Mouse (Mus musculus) heart, embryonic 14.5 days (tissue): ENCODE results near the gene Clk2. TPM values are rescaled to one million over a fixed set of nuclear protein-coding genes. Genes with fewer than 3 reads are reported as not detected.
"Not testable (repeated sequence)": the region's sequence is repeated elsewhere in the genome, so short reads cannot be mapped to it uniquely, and the experiment has no call there.

Experiments
- ATAC-seq: fragments of 200-750 bp; cut with Nextera tagmentation; 2 replicates; pipeline ENCODE4 v1.8.0; 2017; ENCODE audit warnings: low read depth, moderate TSS enrichment; ENCODE audit not compliant: insufficient number of reproducible peaks, insufficient read depth, low FRiP score
- H3K27ac ChIP-seq, 2 experiments: fragments of 200-500 bp in 1 of 2; fragments of 300-500 bp in 1 of 2; sonication (generic) in 1 of 2; replicated peaks in 1 of 2; 2 replicates each; pipeline ENCODE4 v1.5.1; 2012 to 2014; ENCODE audit warnings: low read depth in 2 of 2, low read length in 2 of 2, control low read depth in 1 of 2, mild to moderate bottlenecking in 1 of 2, mixed read lengths in 1 of 2; ENCODE audit not compliant: control insufficient read depth in 1 of 2, insufficient read depth in 1 of 2
- H3K27me3 ChIP-seq: fragments of 300-500 bp; sonication (generic); 2 replicates; pipeline ENCODE4 v1.6.1; 2014; ENCODE audit warnings: mild to moderate bottlenecking, low read length, control low read depth; ENCODE audit not compliant: control insufficient read depth, insufficient read depth
- H3K36me3 ChIP-seq: fragments of 300-500 bp; sonication (generic); 2 replicates; pipeline ENCODE4 v1.6.1; 2014; ENCODE audit warnings: mild to moderate bottlenecking, control low read depth, low read length, mixed read lengths; ENCODE audit not compliant: control insufficient read depth, insufficient read depth
- H3K4me1 ChIP-seq, 2 experiments: fragments of 200-500 bp in 1 of 2; fragments of 300-500 bp in 1 of 2; sonication (generic) in 1 of 2; 2 replicates each; pipeline ENCODE4 v1.6.1; 2012 to 2014; ENCODE audit warnings: low read length in 2 of 2, control low read depth in 1 of 2, mixed read lengths in 1 of 2; ENCODE audit not compliant: control insufficient read depth in 2 of 2, insufficient read depth in 2 of 2
- H3K4me2 ChIP-seq: fragments of 300-500 bp; sonication (generic); 2 replicates; pipeline ENCODE4 v1.6.1; 2014; ENCODE audit warnings: mild to moderate bottlenecking, low read length
- H3K4me3 ChIP-seq, 2 experiments: fragments of 200-500 bp in 1 of 2; fragments of 300-500 bp in 1 of 2; sonication (generic) in 1 of 2; 2 replicates each; pipeline ENCODE4 v1.5.1; 2012 to 2014; ENCODE audit warnings: low read length in 2 of 2, mild to moderate bottlenecking in 2 of 2, control low read depth in 1 of 2, low read depth in 1 of 2, moderate library complexity in 1 of 2; ENCODE audit not compliant: control insufficient read depth in 1 of 2, insufficient read depth in 1 of 2
- H3K9ac ChIP-seq: fragments of 300-500 bp; sonication (generic); 2 replicates; pipeline ENCODE4 v1.6.1; 2014; ENCODE audit warnings: mild to moderate bottlenecking, low read length
- H3K9me3 ChIP-seq: fragments of 300-500 bp; sonication (generic); 2 replicates; pipeline ENCODE4 v1.6.1; 2016; ENCODE audit warnings: low read length, control low read depth; ENCODE audit not compliant: control insufficient read depth
- WGBS: fragments of 180-500 bp; shearing (Covaris S2); extraction: QIAGEN DNeasy Blood & Tissue Kit; methylation state at CpG from one replicate; pipeline ENCODE4 v1.1.7; 2014; 5-methylcytosine and 5-hydroxymethylcytosine counted together
- polyA plus RNA-seq: library from polyadenylated mRNA; unstranded; fragments of >200 nt; fragmentation: Nextera tagmentation; extraction: Ambion mirVana; gene quantifications from 2 replicates; pipeline ENCODE4 v1.2.1, GENCODE M21; 2014

Clk2 gene
- polyA plus RNA-seq, 1 experiment from 2014 or later = 12.4 TPM

DNA sequence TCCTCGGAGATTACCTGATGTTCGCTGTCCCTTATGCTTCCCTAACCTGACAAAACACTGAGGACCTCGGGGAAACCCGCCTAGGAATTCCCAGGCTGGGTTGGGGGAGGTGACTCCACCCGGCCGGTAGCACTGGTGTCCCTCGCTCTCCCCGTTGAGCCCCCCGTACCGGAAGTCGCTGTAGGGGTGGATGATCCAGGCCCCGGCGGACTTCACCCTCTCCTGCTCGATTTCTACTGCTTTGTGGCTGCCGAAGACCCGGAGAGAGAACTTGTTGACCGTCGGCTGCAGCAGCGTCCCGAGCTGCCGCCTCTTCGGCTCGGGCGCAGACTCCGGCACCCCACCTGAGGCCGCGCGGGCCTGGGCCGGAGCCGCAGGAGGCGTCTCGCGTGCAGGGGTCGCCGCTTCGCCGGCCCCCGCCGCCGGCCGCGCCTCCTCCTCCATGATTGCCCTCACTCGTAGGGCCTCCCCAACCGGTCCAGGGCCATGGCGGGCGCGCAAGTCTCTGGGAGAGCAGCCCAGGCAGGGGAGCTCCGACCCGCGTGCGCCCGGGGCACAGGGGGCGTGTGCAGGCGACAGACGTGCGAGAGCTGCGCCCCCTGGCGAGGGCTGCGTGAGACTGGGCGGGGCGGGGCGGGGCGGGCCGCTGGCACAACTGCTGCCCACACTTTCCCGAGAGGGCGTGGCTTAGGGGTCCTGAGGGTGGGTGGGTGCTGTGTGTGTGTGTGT is 4.8 kb upstream of the Clk2 start, which contains the start of gene Hcn3:
Gene Hcn3, minus strand, starts transcription at position 581 of the 729 bp plus-strand sequence.
- Histone ChIP-seq H3K27me3 (peaks cover 16% of the 10 kb centered on the region), H3K9me3 (no peaks in the 10 kb centered on the region), H3K36me3 (no peaks in the 10 kb centered on the region), H3K4me1 (peaks cover 2 to 12% of the 10 kb centered on the region in 2 experiments), H3K4me2 (peak within 1 kb of the TSS; percentile 90), H3K9ac (peak within 1 kb of the TSS; percentile 53; the same call in 1 of the 2 replicates), H3K4me3 (peak within 1 kb of the TSS; percentile 52), H3K27ac (no peak within 1 kb of the TSS)
- under 1% methylated on average over 60 of the region's 66 CpGs for WGBS
- peak; percentile 57 for ATAC-seq

DNA sequence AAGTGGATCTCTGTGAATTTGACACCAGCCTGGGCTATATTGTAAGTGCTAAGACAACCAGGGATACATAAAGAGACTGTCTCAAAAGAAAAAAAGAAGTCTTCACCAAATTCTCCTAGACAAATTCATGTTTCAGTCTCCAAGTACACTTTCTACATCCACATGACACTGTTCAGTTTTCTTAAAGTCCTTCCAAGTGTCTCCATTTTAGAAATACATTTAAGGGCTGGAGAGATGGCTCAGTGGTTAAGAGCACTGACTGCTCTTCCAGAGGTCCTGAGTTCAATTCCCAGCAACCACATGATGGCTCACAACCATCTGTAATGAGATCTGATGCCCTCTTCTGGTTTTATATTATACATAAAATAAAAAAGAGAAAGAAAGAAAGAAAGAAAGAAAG is 3.4 kb upstream of the Clk2 start:
- not testable (repeated sequence) for ATAC-seq, H3K4me2 ChIP-seq, H3K36me3 ChIP-seq, H3K9ac ChIP-seq, H3K4me3 ChIP-seq, H3K27ac ChIP-seq, H3K9me3 ChIP-seq
- H3K4me1 ChIP-seq = peaks cover 4 to 22% of the 10 kb centered on the region in 2 experiments
- H3K27me3 ChIP-seq = peaks cover 16% of the 10 kb centered on the region

DNA sequence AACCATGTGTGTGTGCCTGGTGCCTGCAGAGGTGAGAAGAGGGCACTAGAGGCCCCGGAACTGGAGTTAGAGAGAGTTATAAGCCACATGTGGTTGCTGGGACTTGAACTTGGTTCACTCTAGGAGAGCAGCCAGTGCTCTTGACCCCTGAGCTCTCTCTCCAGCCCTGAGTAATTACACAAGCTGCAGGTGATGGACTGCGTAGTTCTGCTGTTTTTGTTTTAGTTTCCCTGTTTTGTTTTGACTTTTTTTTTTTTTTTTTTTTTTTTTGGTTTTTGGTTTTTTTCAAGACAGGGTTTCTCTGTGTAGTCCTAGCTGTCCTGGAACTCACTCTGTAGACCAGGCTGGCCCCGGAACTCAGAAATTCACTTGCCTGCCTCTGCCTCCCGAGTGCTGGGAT is 2.8 kb upstream of the Clk2 start:
- 78% methylated on average over 4 of the region's 4 CpGs for WGBS
- H3K9me3 ChIP-seq = no peaks in the 10 kb centered on the region
- no peak overlapping the region for H3K4me3 ChIP-seq
- H3K27me3 ChIP-seq = peaks cover 16% of the 10 kb centered on the region
- ATAC-seq = no peak
- no peak overlapping the region for H3K4me2 ChIP-seq
- H3K9ac ChIP-seq = no peak overlapping the region
- H3K4me1 ChIP-seq = peaks cover 4 to 22% of the 10 kb centered on the region in 2 experiments
- peaks cover 4% of the 10 kb centered on the region; the same call in 1 of the 2 replicates for H3K36me3 ChIP-seq
- H3K27ac ChIP-seq = no peak overlapping the region

DNA sequence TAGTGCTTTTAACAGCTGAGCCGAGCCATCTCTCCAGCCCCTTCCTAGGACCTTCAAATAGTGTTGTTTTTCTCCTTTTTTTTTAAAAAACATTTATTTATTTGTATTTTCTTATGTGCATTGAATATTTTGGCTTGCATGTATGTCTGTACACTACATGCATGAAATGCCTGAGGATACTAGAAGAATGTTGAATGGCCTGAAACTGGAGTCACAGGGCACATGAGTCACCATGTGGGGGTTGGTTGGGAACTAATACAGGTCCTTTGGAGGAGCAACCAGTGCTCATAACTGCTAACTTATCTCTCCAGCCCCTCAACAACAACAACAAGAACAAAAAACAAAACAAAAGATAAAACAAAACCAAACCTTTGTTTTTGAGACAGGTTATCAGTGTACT is 1.5 kb upstream of the Clk2 start:
- WGBS = 64% methylated on average over 1 of the region's 1 CpGs
- Histone ChIP-seq H3K36me3 (peaks cover 17% of the 10 kb centered on the region), H3K4me1 (peaks cover 4 to 22% of the 10 kb centered on the region in 2 experiments), H3K9ac (no peak overlapping the region), H3K4me2 (no peak overlapping the region), H3K4me3 (no peak overlapping the region), H3K9me3 (no peaks in the 10 kb centered on the region), H3K27me3 (peaks cover 13% of the 10 kb centered on the region), H3K27ac (no peak overlapping the region)
- ATAC-seq = no peak

DNA sequence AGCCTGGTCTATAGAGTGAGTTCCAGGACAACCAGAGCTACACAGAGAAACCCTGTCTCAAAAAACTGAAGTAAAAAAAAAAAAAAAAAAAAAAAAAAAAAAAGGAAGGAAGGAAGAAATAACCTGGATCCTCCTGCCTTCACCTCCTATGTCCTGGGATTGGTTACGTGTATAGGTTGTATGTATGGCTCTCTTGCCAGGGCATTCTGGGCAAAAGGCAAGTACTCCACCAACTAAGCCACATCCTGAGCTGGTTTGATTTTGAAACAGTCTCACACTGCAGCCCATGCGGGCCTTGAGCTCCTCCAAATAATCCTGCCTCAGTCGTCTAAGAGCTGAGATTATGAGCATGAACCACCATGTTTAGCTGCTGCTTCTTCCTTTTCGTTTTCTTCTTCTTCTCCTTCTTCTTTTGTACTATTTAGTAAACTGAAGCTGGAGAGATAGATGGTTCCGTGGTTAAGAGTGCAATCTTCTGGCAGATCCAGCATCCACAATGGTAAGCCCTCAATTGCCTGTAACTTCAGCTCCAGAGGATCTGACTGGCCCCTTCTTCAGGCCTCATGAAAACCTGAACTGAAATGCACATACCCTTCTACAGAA is 851 bp upstream of the Clk2 start:
- H3K36me3 ChIP-seq = peaks cover 23% of the 10 kb centered on the region
- peak overlapping the region in 1 of 2 experiments; percentile 92; a peak in 1 of 4 replicates for H3K27ac ChIP-seq
- peak overlapping the region; percentile 83 for H3K4me2 ChIP-seq
- H3K4me3 ChIP-seq = peak overlapping the region in 1 of 2 experiments; percentile 61; a peak in 1 of 4 replicates
- H3K9ac ChIP-seq = peak overlapping the region; percentile 88
- H3K9me3 ChIP-seq = no peaks in the 10 kb centered on the region
- peaks cover 4 to 22% of the 10 kb centered on the region in 2 experiments for H3K4me1 ChIP-seq
- no peak for ATAC-seq
- 70% methylated on average over 5 of the region's 5 CpGs for WGBS
- H3K27me3 ChIP-seq = peaks cover 7% of the 10 kb centered on the region

DNA sequence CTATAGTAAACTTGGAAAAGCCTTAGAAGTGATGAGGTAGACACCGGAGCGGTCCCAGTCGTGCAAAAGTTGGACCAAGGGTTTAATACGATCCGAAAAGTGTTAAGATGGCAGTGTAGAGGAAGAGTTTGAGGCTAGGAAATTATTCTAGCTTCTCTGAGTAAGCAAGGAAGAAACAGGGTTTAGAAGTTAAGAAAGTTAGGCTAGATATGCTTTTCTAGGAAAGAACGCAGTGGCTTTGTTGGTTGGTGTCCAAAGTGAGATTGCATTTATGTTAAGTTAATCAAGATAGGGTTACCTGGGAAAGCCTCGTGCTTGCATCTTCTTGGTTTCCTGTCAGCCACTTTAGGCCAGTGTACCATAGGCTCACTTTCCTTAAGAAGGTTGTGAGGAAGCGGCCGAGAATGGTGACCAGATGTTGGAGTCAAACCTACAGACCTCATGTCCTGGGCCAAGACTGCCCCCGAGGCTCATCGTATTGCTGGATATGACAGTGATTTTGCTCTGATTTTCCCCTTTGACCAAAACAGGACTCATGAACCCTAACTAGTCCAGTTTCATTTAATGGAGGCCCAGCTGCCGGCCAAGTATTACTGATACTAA is 774 bp downstream of the Clk2 start:
- Histone ChIP-seq H3K27ac (peak overlapping the region; percentile 77 to 92), H3K9me3 (no peaks in the 10 kb centered on the region), H3K36me3 (peaks cover 39% of the 10 kb centered on the region), H3K27me3 (no peaks in the 10 kb centered on the region), H3K4me1 (peaks cover 4 to 16% of the 10 kb centered on the region in 2 experiments), H3K4me3 (peak overlapping the region; percentile 61 to 63), H3K9ac (peak overlapping the region; percentile 88), H3K4me2 (peak overlapping the region; percentile 83)
- 24% methylated on average over 12 of the region's 12 CpGs for WGBS
- ATAC-seq = no peak

DNA sequence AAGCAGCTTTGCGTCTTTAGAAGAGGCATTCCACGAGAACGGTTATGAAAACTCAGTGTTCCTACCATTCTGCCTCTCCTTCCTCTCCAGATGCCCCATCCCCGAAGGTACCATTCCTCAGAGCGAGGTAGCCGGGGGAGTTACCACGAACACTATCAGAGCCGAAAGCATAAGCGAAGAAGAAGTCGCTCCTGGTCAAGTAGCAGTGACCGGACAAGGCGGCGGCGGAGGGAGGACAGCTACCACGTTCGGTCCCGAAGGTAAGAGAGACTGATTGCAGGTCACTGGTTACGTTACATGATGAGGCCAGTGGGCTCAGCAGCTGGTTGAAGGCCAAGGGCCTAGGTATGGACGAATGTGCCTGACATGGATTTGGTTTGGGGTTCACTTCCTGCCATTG is 2.4 kb downstream of the Clk2 start:
- Histone ChIP-seq H3K9me3 (no peaks in the 10 kb centered on the region), H3K4me2 (no peak overlapping the region), H3K4me1 (peaks cover 4 to 16% of the 10 kb centered on the region in 2 experiments), H3K9ac (no peak overlapping the region), H3K36me3 (peaks cover 55% of the 10 kb centered on the region), H3K4me3 (no peak overlapping the region), H3K27me3 (no peaks in the 10 kb centered on the region), H3K27ac (no peak overlapping the region)
- ATAC-seq = no peak
- 94% methylated on average over 19 of the region's 19 CpGs for WGBS
